Mouse (Mus musculus) left cerebral cortex, adult 18-20 months (tissue): ENCODE measurements at regions not wholly inside any gene's neighbourhood (a gene's known extent, or its start where the extent isn't known, plus 50 kb on each side); places are given as distances from the start of the nearest gene placed in this dataset.

Experiments used
- DNase-seq, 2 experiments: peaks; one replicate each; pipeline ENCODE4 v3.0.0; 2021 to 2022; ENCODE audit warnings: low spot score in 2 of 2, mixed read lengths in 1 of 2

- DNase-seq, result no peak
These were observed 52.8 kb upstream of the Dmrtb1 start for GRCm38 (mm10) chr4:107736866-107737265.

- peak; percentile 84 to 88 for DNase-seq
These were observed 53.9 kb upstream of the Dmrtb1 start for GRCm38 (mm10) chr4:107737907-107738306.

- DNase-seq, result no peak
These were observed 54.7 kb upstream of the Dmrtb1 start for GRCm38 (mm10) chr4:107738776-107739175.

- no peak for DNase-seq
These were observed 55.9 kb upstream of the Dmrtb1 start for GRCm38 (mm10) chr4:107739789-107740405.

- DNase-seq, result no peak
These were observed 58.4 kb upstream of the Lrp8 start for GRCm38 (mm10) chr4:107743646-107744045.

GRCm38 (mm10) chr4:107746366-107746765, 55.7 kb upstream of the Lrp8 start:
- no peak for DNase-seq

GRCm38 (mm10) chr4:107746923-107747431, 55.1 kb upstream of the Lrp8 start:
- no peak for DNase-seq

GRCm38 (mm10) chr4:107747454-107747853, 54.6 kb upstream of the Lrp8 start:
- DNase-seq, result no peak

- no peak for DNase-seq
These were observed 54.0 kb upstream of the Lrp8 start for GRCm38 (mm10) chr4:107747907-107748628.

- DNase-seq, result no peak
These were observed 53.0 kb upstream of the Lrp8 start for GRCm38 (mm10) chr4:107749045-107749444.

- DNase-seq, result no peak
These were observed 52.0 kb upstream of the Lrp8 start for GRCm38 (mm10) chr4:107750017-107750416.
